Mouse (Mus musculus) adrenal gland, postnatal 25 days (tissue): ENCODE measurements at regions not wholly inside any gene's neighbourhood (a gene's known extent, or its start where the extent isn't known, plus 50 kb on each side); places are given as distances from the start of the nearest gene placed in this dataset.
A peak's percentile ranks its signal among the peaks of the same experiment; 100 is the strongest.
"Not testable (repeated sequence)": the region's sequence is repeated elsewhere in the genome, so short reads cannot be mapped to it uniquely, and the experiment has no call there.

ENCODE experiments used
- DNase-seq: peaks from one replicate; pipeline ENCODE4 v3.0.0; 2021; ENCODE audit warnings: mixed read lengths

GRCm38 (mm10) chr13:6855199-6856148 lies 206.9 kb upstream of the Pfkp start:
- no peak for DNase-seq

GRCm38 (mm10) chr13:6837446-6837845 lies 188.9 kb upstream of the Pfkp start:
- no peak for DNase-seq

- DNase-seq: no peak
These were observed 188.5 kb upstream of the Pfkp start for GRCm38 (mm10) chr13:6837075-6837422.

GRCm38 (mm10) chr13:6836351-6837074 lies 187.9 kb upstream of the Pfkp start:
- peak; percentile 57 for DNase-seq

GRCm38 (mm10) chr13:6829882-6830281 lies 181.3 kb upstream of the Pfkp start:
- DNase-seq: no peak

GRCm38 (mm10) chr13:6829346-6829745 lies 180.8 kb upstream of the Pfkp start:
- DNase-seq: no peak

GRCm38 (mm10) chr13:6828601-6829330 lies 180.2 kb upstream of the Pfkp start:
- not testable (repeated sequence) for DNase-seq

GRCm38 (mm10) chr13:6802243-6803157 lies 153.9 kb upstream of the Pfkp start:
- no peak for DNase-seq

GRCm38 (mm10) chr13:6767936-6768588 lies 119.5 kb upstream of the Pfkp start:
- DNase-seq: no peak

GRCm38 (mm10) chr13:6757151-6757550 lies 108.6 kb upstream of the Pfkp start:
- no peak for DNase-seq

- DNase-seq: no peak
These were observed 103.0 kb upstream of the Pfkp start for GRCm38 (mm10) chr13:6751599-6751998.

GRCm38 (mm10) chr13:6751149-6751548 lies 102.6 kb upstream of the Pfkp start:
- no peak for DNase-seq

- no peak for DNase-seq
These were observed 93.3 kb upstream of the Pfkp start for GRCm38 (mm10) chr13:6741916-6742315.

- no peak for DNase-seq
These were observed 88.5 kb upstream of the Pfkp start for GRCm38 (mm10) chr13:6736984-6737566.
